19 mouse cellular contexts compared by ENCODE assay signal in the genomic region with DNA sequence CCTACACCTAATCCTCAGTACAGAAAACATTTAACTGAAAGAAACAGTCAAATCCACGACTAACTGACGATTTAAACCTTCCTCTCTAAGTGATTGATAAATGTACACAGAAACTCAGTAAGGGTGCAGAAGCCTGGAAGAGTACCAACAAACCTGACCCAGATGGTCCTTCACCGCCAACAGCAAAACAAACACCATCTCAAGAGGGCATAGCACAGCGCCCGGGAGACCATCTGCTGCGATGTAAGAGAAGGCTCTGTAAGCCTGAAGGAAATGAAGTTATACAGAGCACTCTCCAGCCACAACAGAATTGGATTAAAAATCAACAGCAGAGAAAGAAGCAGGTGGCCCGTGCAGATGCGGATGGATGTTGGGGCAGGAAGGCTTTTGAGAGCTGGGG. TPM values are rescaled to one million over a fixed set of nuclear protein-coding genes. Genes with fewer than 3 reads are reported as not detected.
DNase-seq lines count a peak whose midpoint lies in the region; ATAC-seq and TF ChIP-seq lines count a peak whose summit lies in the region.
"Had no signal": no experiment of that assay in that cellular context is flagged by ENCODE, and none has a peak within 500 bp of the region (broad histone marks: within the 10 kb centered on the region; RNA-seq: fewer than 3 reads in every experiment).

No protein-coding gene starts in this region.

- no peaks in the 10 kb centered on the region for H3K36me3 ChIP-seq in forebrain, embryonic 13.5 days (ENCODE audit: poor library complexity, severe bottlenecking)
- H3K36me3 ChIP-seq in forebrain, embryonic 15.5 days: no peaks in the 10 kb centered on the region
- H3K36me3 ChIP-seq in midbrain, embryonic 14.5 days (ENCODE audit: control insufficient read depth, insufficient read depth, low read length): no peaks in the 10 kb centered on the region
- no peaks in the 10 kb centered on the region for H3K36me3 ChIP-seq in midbrain, embryonic 16.5 days (ENCODE audit: control insufficient read depth, insufficient read depth, low read length)
- H3K36me3 ChIP-seq: heart, embryonic 10.5 days; neural tube, embryonic 13.5 days had no signal

- H3K9me3 ChIP-seq in forebrain, embryonic 13.5 days (replicated peaks): no peaks in the 10 kb centered on the region
- H3K9me3 ChIP-seq in forebrain, embryonic 15.5 days: no peaks in the 10 kb centered on the region
- no peaks in the 10 kb centered on the region for H3K9me3 ChIP-seq in midbrain, embryonic 14.5 days (ENCODE audit: control insufficient read depth, low read length)
- H3K9me3 ChIP-seq in midbrain, embryonic 16.5 days (replicated peaks; ENCODE audit: control insufficient read depth, low read length, poor library complexity, severe bottlenecking): no peaks in the 10 kb centered on the region
- H3K9me3 ChIP-seq: heart, embryonic 10.5 days; neural tube, embryonic 13.5 days had no signal

- WGBS in forebrain, embryonic 13.5 days: 61% methylated on average over 8 of the region's 8 CpGs
- 40% methylated on average over 8 of the region's 8 CpGs for WGBS in forebrain, embryonic 15.5 days
- 47% methylated on average over 8 of the region's 8 CpGs for WGBS in midbrain, embryonic 14.5 days
- WGBS in midbrain, embryonic 16.5 days: 37% methylated on average over 8 of the region's 8 CpGs

- no peak overlapping the region for H3K9ac ChIP-seq in forebrain, embryonic 13.5 days
- no peak overlapping the region for H3K9ac ChIP-seq in forebrain, embryonic 15.5 days (replicated peaks)
- H3K9ac ChIP-seq in midbrain, embryonic 14.5 days (replicated peaks; ENCODE audit: low read length): no peak overlapping the region
- H3K9ac ChIP-seq in midbrain, embryonic 16.5 days (ENCODE audit: low read depth, low read length): no peak overlapping the region
- H3K9ac ChIP-seq: hindbrain, embryonic 14.5 days; neural tube, embryonic 13.5 days had no signal

- no peak overlapping the region for H3K27ac ChIP-seq in forebrain, embryonic 13.5 days
- H3K27ac ChIP-seq in forebrain, embryonic 15.5 days (replicated peaks): no peak overlapping the region
- H3K27ac ChIP-seq in midbrain, embryonic 14.5 days (replicated peaks; ENCODE audit: low read depth, low read length): no peak overlapping the region
- no peak overlapping the region for H3K27ac ChIP-seq in midbrain, embryonic 16.5 days (ENCODE audit: low read length)
- H3K27ac ChIP-seq: heart, embryonic 10.5 days; hindbrain, embryonic 14.5 days; neural tube, embryonic 13.5 days had no signal

- DNase-seq in midbrain, embryonic 14.5 days: peak; percentile 54
- DNase-seq in brain, embryonic 14.5 days (ENCODE audit: low read depth): peak; percentile 85
- peak; percentile 78 for DNase-seq in lung, postnatal 36 days
- DNase-seq in ovary, postnatal 14 days (ENCODE audit: low spot score): no peak
- DNase-seq: B cell, adult 2 months; cerebellum, postnatal 36 days; gastrocnemius, postnatal 36 days; heart, postnatal 10 days; kidney, adult 11 months; kidney, postnatal 10 days; left cerebral cortex, postnatal 4 days had no signal

- H3K4me3 ChIP-seq in forebrain, embryonic 13.5 days: no peak overlapping the region
- no peak overlapping the region for H3K4me3 ChIP-seq in forebrain, embryonic 15.5 days
- H3K4me3 ChIP-seq in midbrain, embryonic 14.5 days (replicated peaks; ENCODE audit: low read depth, low read length): no peak overlapping the region
- H3K4me3 ChIP-seq in midbrain, embryonic 16.5 days (ENCODE audit: low read depth, low read length): no peak overlapping the region
- H3K4me3 ChIP-seq: heart, embryonic 10.5 days; neural tube, embryonic 13.5 days had no signal

- TF ChIP-seq CTCF in brain, embryonic 14.5 days (IDR thresholded peaks at IDR 0.05; ENCODE audit: borderline replicate concordance, extremely low read depth, insufficient read depth, insufficient read length): no peak

- no peak overlapping the region for H3K4me2 ChIP-seq in forebrain, embryonic 13.5 days
- H3K4me2 ChIP-seq in forebrain, embryonic 15.5 days (replicated peaks): no peak overlapping the region
- no peak overlapping the region for H3K4me2 ChIP-seq in midbrain, embryonic 14.5 days (ENCODE audit: low read length)
- no peak overlapping the region for H3K4me2 ChIP-seq in midbrain, embryonic 16.5 days (ENCODE audit: low read length)
- H3K4me2 ChIP-seq: hindbrain, embryonic 14.5 days; neural tube, embryonic 13.5 days had no signal

- ATAC-seq in forebrain, embryonic 13.5 days: peak; percentile 53
- ATAC-seq in forebrain, embryonic 15.5 days (replicated peaks): no peak
- ATAC-seq in midbrain, embryonic 14.5 days (ENCODE audit: low FRiP score, low TSS enrichment): no peak
- ATAC-seq in midbrain, embryonic 16.5 days: no peak
- ATAC-seq: Patski had no signal

- no peak for TF ChIP-seq POLR2A in brain, embryonic 14.5 days (IDR thresholded peaks at IDR 0.05; ENCODE audit: borderline replicate concordance, extremely low read depth, insufficient read depth, insufficient read length, poor library complexity, severe bottlenecking)

- H3K27me3 ChIP-seq in forebrain, embryonic 13.5 days: peaks cover 25% of the 10 kb centered on the region
- H3K27me3 ChIP-seq in forebrain, embryonic 15.5 days: peaks cover 4% of the 10 kb centered on the region; the same call in 1 of the 2 replicates
- H3K27me3 ChIP-seq in midbrain, embryonic 14.5 days (ENCODE audit: control insufficient read depth, insufficient read depth, low read length): no peaks in the 10 kb centered on the region
- no peaks in the 10 kb centered on the region; the same call in 1 of the 2 replicates for H3K27me3 ChIP-seq in midbrain, embryonic 16.5 days (ENCODE audit: control insufficient read depth, insufficient read depth, low read depth, low read length)
- H3K27me3 ChIP-seq: Patski had no signal

- 0 out of 2 replicates have a peak, but pooled peaks cover 7% of the 10 kb centered on the region for H3K4me1 ChIP-seq in forebrain, embryonic 13.5 days
- peaks cover 6% of the 10 kb centered on the region; the same call in 1 of the 2 replicates for H3K4me1 ChIP-seq in forebrain, embryonic 15.5 days
- no peaks in the 10 kb centered on the region for H3K4me1 ChIP-seq in midbrain, embryonic 14.5 days (ENCODE audit: control insufficient read depth, insufficient read depth, low read length)
- H3K4me1 ChIP-seq in midbrain, embryonic 16.5 days (ENCODE audit: control insufficient read depth, insufficient read depth, low read length): no peaks in the 10 kb centered on the region
- H3K4me1 ChIP-seq: neural tube, embryonic 13.5 days had no signal

RNA-seq across cellular contexts. Expression of a gene that starts 9.4 kb away (rescaled TPM):
- polyA plus RNA-seq in forebrain, embryonic 13.5 days (2015; fragmentation: Nextera tagmentation; extraction: Ambion mirVana): not detected in 2 replicates
- polyA plus RNA-seq in forebrain, embryonic 15.5 days (2015; fragmentation: Nextera tagmentation; extraction: Ambion mirVana): not detected in 2 replicates
- not detected in 2 replicates for polyA plus RNA-seq in midbrain, embryonic 14.5 days (2014; fragmentation: Nextera tagmentation; extraction: Ambion mirVana)
- polyA plus RNA-seq in midbrain, embryonic 16.5 days (2015; fragmentation: Nextera tagmentation; extraction: Ambion mirVana): not detected in 2 replicates
- not detected in 2 replicates for polyA plus RNA-seq in brain, embryonic 14.5 days (2012; rRNA removed)
- polyA plus RNA-seq: heart, embryonic 10.5 days; hindbrain, embryonic 14.5 days; liver, adult 2 months; Patski had no signal

RNA-seq across cellular contexts. Expression of a gene that starts 9.9 kb away (rescaled TPM):
- 126 and 135 TPM in 2 replicates for polyA plus RNA-seq in forebrain, embryonic 13.5 days (2015; fragmentation: Nextera tagmentation; extraction: Ambion mirVana)
- polyA plus RNA-seq in forebrain, embryonic 15.5 days (2015; fragmentation: Nextera tagmentation; extraction: Ambion mirVana): 210 and 219 TPM in 2 replicates
- 276 and 368 TPM in 2 replicates for polyA plus RNA-seq in midbrain, embryonic 14.5 days (2014; fragmentation: Nextera tagmentation; extraction: Ambion mirVana)
- 437 and 480 TPM in 2 replicates for polyA plus RNA-seq in midbrain, embryonic 16.5 days (2015; fragmentation: Nextera tagmentation; extraction: Ambion mirVana)
- polyA plus RNA-seq in brain, embryonic 14.5 days (2012; rRNA removed): 178 and 244 TPM in 2 replicates

RNA-seq across cellular contexts. Expression of a gene that starts 15.9 kb away (rescaled TPM):
- polyA plus RNA-seq in forebrain, embryonic 13.5 days (2015; fragmentation: Nextera tagmentation; extraction: Ambion mirVana): 0.10 and 0.13 TPM in 2 replicates
- 0.09 and 0.10 TPM in 2 replicates for polyA plus RNA-seq in forebrain, embryonic 15.5 days (2015; fragmentation: Nextera tagmentation; extraction: Ambion mirVana)
- polyA plus RNA-seq in midbrain, embryonic 14.5 days (2014; fragmentation: Nextera tagmentation; extraction: Ambion mirVana): not detected in 2 replicates
- 0.14 and 0.25 TPM in 2 replicates for polyA plus RNA-seq in midbrain, embryonic 16.5 days (2015; fragmentation: Nextera tagmentation; extraction: Ambion mirVana)
- polyA plus RNA-seq in brain, embryonic 14.5 days (2012; rRNA removed): 0.38 and 0.48 TPM in 2 replicates

RNA-seq across cellular contexts. Expression of a gene that starts 52.3 kb away (rescaled TPM):
- 0.38 and 0.88 TPM in 2 replicates for polyA plus RNA-seq in forebrain, embryonic 13.5 days (2015; fragmentation: Nextera tagmentation; extraction: Ambion mirVana)
- polyA plus RNA-seq in forebrain, embryonic 15.5 days (2015; fragmentation: Nextera tagmentation; extraction: Ambion mirVana): 0.53 and 1.0 TPM in 2 replicates
- 0.54 and 1.2 TPM in 2 replicates for polyA plus RNA-seq in midbrain, embryonic 14.5 days (2014; fragmentation: Nextera tagmentation; extraction: Ambion mirVana)
- polyA plus RNA-seq in midbrain, embryonic 16.5 days (2015; fragmentation: Nextera tagmentation; extraction: Ambion mirVana): 0.37 and 0.83 TPM in 2 replicates
- polyA plus RNA-seq in brain, embryonic 14.5 days (2012; rRNA removed): 3.8 and 4.4 TPM in 2 replicates
